In genomic region chr17:45133501-45134400, GRCm38 (mm10) we compare ENCODE assay signal across 8 mouse cellular contexts.
"Had no signal": no experiment of that assay in that cellular context is flagged by ENCODE, and none has a peak within 500 bp of the region (broad histone marks: within the 10 kb centered on the region; RNA-seq: fewer than 3 reads in every experiment).

No protein-coding gene starts in this region.

- DNase-seq: left cerebral cortex, postnatal 4 days; liver, embryonic 13.5 days; lung, adult 2 months; lung, postnatal 14 days; retina, postnatal 1 day; right cerebral cortex, postnatal 25 days; spleen, adult 18-20 months; thymus, postnatal 25 days had no signal
